Mouse (Mus musculus): ENCODE results near the gene Tmem102.
A peak's percentile ranks its signal among the peaks of the same experiment; 100 is the strongest.

Gene Tmem102

DNA sequence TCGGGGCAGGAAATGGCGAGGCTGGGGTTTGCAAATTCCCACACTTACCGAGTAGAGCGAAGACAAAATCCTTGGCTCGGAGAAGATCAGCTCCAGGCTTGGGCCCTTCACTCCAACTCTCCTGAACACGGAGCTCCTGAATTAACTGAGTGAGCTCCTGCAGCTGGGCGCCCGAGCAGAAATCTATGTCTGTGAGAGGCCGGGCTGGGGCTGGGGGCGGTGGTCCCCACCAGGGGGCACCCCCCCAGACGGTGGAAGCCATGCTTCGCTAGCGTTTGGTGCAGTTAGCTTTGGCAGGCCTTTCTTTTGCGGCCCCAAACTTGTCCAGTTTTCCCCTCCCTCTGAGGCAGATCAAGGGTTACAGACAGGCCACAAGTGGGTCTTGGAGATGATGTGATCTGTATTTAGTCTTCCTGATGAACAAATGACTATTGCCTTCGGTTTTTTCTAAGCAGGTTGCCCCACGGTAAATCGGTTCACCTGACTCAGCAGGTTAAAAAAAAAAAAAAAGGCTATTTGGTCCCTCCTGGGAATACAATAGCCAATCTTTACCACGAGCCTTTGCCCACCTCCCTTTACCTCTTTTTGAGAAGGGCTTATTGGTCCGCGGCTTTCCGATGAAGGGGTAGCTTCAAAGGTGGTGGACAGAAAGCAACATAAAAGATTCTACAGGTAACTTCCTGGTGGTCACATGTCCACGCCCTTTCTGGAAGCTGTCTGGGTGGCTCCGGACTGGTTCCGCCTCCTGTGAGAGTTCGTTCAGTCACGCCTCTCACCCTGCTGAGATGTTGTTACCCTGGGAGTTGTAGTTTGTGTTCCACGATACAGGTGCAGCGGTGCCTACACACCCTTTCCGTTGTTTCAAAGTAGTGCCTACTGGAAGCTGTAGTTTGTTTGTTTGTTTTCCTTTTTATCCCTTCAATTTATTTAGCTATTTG lies at the start of gene Tmem102:
Gene Tmem102, minus strand, starts transcription at position 653 of the 938 bp plus-strand sequence.
- peak; percentile 63 for DNase-seq (ENCODE audit: extremely low read depth, low read depth, low spot score)

DNA sequence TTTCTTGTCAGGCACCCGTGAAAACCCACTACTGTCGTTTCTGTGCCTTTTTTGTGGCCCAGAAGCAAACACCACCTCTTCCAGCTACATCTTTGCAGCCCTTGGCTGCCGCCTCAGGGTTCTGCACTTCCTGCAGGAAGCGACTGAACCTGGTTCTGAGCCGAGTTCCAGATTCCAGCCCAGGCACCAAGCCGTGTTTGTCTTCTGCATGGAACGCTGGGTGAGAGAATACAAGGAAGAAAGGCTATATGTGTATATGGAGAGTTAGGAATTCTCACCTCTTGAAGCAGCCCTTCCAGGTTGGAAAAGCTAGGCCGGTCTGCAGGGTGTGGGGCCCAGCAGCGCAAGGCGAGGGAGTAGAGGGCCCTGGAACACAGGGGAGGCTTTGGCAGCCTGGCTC lies 49.3 kb upstream of the Tmem102 start:
- no peak for DNase-seq (ENCODE audit: extremely low read depth, low read depth, low spot score)

DNA sequence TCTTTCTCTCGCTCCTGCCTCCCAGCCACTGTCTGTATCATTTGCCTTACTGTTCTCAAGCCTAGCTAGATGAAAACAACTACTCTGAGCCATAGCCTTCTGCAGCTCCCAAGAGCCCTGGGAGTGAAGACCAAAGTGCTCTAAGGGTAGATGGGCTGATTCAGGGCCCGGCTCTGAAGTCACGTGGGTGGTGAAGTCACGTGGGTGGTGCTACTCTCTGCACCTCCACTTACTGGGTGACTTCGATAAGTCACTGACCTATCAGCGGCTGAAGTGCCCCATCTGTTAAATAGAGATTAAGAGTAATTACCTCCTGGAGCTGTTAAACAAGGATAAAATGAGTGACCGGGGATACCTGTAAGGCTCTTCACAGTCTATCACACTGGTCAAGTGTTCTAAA lies 48.6 kb upstream of the Tmem102 start:
- DNase-seq (ENCODE audit: extremely low read depth, low read depth, low spot score), result no peak

DNA sequence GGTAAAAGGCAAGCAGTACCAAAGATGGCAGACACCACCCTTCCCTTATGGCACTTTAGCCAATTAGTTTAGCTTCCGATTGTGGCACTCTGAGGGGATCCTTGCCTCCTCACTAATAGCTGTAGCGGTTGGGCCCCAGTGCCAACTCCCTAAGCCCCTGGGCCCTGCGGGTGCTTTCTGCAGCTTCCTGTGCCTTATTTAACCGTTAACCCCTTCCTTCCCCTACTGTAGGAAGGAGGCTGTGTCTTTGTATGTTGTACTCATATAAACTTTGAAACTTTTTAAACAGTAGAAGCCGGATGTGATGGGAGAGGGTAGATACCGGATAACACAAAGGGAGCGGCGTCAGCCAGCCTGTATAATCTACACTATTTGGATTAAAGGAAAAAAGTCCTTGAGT lies 45.3 kb upstream of the Tmem102 start:
- DNase-seq (ENCODE audit: extremely low read depth, low read depth, low spot score), result no peak

DNA sequence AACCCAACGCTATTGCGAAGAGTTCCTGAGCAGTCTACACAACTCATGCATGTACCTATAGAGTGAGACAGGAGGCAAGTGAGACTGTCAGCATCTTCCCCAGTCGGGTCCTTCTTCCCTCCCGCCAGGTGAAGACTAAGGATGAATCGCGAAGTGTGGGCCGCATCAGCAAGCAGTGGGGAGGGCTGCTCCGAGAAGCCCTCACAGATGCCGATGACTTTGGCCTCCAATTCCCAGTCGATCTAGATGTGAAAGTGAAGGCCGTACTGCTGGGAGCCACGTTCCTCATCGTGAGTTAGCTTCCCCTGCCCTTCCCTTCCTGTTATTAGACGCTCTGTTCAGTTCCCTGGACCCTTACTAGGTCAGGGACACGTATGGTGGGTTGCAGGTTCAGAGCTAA lies 44.5 kb upstream of the Tmem102 start:
- DNase-seq (ENCODE audit: extremely low read depth, low read depth, low spot score), result no peak

DNA sequence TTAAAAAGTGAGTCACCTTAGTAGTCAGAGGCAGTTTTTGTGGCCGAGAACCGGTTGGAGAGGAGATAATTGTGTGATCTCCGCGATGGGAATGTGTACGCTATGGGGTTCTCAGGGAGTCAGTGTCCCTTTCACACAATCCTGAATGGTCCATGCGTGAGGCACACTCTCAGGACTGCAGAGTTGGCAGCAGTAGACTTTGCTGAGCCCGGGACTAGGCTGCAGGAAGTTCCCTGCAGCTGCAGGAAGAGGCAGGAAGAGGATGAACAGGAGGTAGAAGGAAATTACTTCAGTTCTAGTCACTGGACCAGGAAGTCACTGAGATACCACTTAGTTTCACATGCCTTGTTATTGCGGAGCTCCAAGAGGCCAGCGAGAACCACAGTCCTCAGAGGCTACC lies 43.7 kb upstream of the Tmem102 start:
- no peak for DNase-seq (ENCODE audit: extremely low read depth, low read depth, low spot score)

DNA sequence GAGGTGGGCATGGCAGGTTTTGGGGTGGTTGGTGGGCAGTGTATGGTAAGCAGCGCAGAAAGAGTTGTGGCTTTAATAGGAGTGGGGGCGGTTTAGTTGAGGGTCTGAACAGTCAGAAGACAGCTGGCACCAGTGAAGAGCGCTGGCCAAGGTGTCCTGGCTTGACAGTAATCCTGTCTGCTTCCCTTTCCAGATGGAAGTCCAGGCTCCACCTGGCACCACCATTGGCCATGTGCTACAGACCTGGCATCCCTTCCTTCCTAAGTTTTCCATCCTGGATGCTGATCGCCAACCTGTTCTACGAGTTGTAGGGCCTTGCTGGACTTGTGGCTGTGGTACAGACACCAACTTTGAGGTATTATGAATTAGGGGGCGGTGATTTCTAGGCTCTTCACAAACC lies 42.6 kb upstream of the Tmem102 start:
- DNase-seq (ENCODE audit: extremely low read depth, low read depth, low spot score), result no peak

DNA sequence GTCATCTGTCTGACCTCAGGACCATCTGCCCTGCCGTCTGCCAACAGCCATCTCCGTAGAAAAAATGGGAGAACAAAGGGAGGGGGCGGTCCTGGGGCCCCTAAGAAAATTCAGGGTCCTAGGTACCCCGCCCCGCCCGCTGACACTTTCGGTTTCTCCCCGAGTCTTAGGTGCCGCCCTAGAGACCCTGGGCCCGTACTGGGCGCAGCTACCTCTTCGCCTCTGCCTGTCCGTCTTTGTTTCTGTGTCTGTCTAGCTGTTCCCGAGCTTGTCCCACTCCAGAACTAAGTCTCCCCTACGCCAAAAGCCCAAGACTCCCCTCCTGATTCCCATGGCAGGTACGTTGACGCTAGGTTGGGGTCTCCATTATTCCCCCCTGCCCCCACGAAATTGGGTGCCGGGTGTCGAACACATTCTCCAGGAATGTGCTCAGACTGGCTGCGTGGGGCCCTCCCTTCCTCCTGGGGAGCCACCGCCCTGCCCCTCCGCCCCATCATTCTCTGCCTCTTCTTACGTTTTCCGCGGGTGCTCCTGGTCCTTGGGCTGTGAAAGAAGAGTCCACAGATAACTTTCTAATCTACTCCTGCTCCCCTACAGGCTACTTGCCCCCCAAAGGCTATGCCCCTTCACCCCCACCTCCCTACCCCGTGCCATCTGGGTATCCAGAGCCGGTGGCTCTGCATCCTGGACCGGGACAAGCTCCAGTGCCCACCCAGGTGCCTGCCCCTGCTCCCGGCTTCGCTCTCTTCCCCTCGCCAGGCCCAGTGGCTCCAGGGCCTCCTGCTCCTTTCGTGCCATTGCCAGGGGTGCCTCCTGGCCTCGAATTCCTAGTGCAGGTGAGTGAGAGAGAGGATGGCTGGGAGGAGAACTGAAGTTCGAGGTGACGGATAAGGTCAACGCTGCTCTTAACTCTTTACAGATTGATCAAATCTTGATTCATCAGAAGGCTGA lies 41.6 kb upstream of the Tmem102 start:
- DNase-seq (ENCODE audit: extremely low read depth, low read depth, low spot score), result no peak

DNA sequence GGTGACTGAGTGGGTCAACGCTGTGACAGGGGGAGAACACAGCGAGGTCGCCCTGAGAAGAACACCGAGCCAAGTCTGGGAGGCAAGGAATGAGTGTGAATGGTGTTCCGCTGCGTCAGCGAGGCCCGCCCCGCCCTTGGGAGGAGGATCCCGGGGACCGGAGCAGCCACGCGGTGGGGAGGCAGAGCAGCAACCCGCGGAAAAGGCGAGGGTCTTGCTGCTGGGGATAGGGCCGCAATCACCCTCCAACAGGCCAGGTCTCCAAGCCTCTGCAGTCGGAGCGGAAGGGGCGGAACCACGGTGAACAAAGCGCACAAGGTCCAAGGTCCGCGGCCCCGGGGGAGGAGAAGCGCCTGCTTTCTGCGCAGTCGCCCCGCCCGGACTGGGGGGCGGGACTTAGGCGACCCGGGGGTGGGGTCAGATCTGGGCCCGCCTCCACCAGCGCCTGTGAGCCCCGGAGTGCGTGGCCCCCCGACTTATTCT lies 40.8 kb upstream of the Tmem102 start, which contains the start of gene Plscr3:
Gene Plscr3, plus strand, starts transcription at position 179 of the 483 bp plus-strand sequence.
- DNase-seq (ENCODE audit: extremely low read depth, low read depth, low spot score), result no peak

DNA sequence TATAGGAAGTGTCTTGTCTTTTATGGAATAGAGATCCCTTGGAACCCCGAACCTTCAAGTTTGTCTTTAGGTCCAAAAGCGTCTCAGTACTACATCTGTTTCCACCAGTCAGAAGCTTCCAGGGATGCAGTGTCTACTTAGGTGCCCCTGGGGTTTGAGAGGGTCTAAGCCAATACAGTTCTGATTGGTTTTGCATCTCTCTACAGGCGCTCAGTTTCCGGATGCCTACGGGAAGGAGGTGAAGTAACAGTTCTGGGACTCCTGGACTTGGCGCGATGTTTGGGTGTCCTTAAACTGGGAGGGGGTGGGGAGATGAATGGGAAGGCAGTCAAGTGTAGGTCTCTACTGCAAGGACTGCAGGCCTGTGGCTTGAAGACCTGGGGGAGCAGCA lies 33.3 kb upstream of the Tmem102 start:
- no peak for DNase-seq (ENCODE audit: extremely low read depth, low read depth, low spot score)

DNA sequence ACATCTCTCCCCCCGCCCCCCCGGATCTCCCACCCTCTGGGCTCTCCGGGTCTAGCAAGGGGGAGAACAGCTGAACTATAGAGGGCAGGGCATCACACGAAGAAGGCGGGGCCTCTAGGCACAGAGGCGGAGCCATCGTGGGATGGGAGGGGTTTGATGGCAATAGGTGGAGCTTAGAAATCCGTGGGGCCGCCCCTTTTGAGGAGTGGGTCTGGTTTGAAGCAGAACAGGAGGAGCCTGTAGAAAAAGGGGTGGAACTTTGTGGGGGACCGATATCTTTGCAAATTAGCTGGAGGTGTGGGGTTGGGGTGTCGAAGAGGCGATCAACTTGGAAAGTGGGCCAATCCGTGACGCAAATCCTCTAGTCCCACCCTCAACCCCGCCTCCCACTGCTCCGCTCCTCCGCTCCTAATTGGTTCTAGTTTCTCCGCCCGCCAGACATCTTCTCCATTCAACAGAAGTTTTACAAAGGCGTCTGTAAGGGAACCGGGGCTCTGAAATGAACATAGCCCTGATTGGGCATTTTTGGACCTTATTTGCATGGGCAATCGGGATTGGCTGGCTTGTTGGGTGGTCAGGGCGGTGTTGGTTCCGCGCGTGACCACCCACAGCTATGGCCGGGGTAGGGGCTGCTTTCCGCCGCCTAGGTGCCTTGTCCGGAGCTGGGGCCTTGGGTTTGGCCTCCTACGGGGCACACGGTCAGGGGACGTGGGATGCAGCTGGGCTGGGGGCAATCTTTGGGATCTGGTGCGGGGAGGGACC lies 32.7 kb upstream of the Tmem102 start, which contains the start of gene Tmem256:
Gene Tmem256, plus strand, starts transcription at position 563 of the 762 bp plus-strand sequence.
- peak; percentile 91 for DNase-seq (ENCODE audit: extremely low read depth, low read depth, low spot score)

DNA sequence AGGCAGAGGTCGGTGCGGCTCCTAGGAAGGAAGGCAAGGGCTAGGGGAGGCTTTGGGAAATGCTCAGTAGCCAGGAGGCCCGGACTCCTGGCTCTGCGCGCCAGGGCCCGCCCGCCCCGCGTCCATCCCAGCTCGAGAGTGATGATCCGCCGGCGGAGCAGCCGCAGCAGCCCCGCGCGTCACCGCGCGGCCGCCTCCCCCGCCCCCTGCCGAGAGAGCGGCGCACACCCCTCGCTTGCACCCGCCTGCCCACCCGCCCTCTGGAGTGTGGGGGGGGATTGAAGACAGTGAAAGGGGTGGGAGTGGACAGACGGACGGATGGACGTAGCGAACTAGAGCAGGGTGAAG lies 32.2 kb upstream of the Tmem102 start, which contains the start of gene Nlgn2:
Gene Nlgn2, minus strand, starts transcription at position 181 of the 348 bp plus-strand sequence.
- no peak for DNase-seq (ENCODE audit: extremely low read depth, low read depth, low spot score)

DNA sequence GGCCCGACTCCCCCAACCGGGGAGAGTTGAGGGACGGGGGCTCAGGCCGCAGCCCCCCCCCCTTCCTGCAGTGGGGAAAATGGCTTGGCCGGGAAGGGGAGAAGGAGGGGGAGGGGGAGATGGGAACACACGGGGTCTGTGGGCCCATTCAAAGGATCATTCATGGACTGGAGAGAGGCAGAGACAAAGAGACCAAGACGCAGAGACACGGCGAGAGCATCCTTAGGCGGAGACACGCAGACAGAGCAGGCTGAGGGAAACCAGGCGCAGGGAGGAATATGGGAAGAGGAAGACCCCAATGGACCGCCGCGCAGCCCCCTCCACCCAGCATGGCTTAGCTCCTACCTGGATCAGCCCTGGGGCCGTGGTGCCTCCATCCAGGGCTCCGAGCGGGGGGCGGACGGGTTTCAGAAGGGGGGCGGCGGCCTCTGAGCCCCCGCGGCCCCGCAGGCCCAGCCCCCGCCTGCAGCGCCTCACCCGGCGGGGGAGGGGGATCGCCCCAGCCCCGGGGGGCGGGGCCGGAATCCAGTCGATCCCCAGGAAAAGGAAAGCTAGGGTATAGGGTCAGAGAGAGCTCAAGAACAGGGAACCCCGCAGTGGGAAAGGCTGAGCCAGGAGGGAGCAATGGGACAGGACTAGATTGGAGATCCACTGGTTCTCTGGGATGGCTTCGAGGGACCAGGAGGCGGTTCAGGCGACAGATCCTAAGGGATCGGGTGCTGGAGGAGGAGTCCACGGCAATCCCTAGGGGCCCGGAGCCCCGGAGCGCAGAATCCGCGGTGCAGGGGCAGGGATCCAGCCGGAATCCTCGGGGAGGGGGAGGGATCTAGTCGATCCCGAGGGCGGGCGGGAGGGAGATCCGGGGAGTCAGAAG lies 31.5 kb upstream of the Tmem102 start:
- DNase-seq (ENCODE audit: extremely low read depth, low read depth, low spot score), result no peak

DNA sequence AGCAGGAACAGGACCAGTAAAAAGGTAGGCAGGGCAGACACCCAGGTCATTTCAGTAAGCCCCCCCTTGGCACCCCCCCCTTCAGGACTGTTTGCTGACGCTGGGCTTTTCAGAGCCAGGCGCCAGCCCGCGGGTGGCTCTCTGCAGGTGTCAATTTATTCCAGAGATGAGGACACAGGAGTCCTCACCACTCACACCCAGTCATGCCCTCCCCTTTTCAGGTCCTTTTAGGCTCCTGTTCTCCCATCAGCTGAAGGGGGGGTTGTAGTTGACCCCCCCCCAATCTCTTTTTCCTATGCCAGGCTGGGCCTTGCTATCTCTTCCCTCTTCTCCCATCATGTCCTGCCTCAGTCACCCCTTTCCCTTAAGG lies 30.5 kb upstream of the Tmem102 start:
- no peak for DNase-seq (ENCODE audit: extremely low read depth, low read depth, low spot score)

DNA sequence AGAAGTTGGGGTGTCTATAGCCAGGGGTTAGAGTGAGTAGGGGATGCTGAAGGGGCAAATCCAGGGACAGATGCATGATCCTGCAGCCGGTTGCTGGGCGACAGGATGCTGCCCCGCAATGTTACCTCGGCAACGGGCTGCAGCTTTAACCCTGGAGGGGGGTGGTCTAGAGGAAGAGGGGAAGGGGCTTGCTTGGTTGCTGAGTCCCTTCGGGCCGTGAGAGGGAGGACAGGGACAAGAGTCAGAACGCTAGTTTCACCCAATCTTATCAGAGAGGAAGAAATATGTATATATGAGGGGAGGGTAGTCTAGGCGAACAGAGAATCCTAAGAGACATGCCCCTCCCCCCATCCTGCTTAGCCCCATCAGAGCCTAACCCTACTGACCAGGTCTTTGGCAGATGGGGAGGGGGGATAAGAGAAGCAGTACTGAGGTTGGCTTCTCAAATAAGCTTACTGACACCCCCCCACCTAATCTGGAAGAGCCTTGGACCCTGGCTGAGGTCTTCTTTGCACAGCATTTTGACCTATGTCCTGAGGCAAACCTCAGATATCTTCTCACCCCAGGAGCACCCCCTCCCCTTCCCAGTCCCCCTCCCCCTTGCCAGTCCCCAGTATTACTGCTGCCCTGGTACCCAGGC lies 30.0 kb upstream of the Tmem102 start:
- no peak for DNase-seq (ENCODE audit: extremely low read depth, low read depth, low spot score)

DNA sequence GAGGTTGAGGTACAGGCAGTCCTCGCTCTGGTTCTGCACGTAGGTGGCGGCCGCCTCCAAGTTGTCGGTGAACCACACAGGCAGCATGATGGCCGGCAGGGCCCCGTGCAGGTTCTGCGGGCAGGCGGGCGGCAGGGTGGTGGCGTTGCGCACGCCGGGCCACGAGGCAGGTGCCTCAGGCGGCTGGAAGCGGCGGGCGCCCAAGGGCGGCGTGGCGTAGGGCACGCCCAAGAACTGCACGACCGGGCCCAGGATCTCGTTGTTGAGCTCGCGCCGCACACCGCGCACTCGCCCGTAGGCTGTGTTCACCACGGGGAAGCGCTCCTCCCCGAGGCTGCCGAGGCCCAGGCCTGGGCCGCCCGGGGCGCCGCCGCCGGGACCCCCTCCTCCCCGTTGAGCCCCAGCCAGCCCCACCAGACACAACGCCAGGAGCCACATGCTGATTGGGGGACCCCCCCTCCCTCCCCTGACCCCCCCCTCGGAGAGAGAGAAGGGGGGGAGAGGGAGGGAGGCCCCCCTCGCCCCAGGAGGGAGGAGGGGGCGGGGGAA lies 28.7 kb upstream of the Tmem102 start:
- no peak for DNase-seq (ENCODE audit: extremely low read depth, low read depth, low spot score)

DNA sequence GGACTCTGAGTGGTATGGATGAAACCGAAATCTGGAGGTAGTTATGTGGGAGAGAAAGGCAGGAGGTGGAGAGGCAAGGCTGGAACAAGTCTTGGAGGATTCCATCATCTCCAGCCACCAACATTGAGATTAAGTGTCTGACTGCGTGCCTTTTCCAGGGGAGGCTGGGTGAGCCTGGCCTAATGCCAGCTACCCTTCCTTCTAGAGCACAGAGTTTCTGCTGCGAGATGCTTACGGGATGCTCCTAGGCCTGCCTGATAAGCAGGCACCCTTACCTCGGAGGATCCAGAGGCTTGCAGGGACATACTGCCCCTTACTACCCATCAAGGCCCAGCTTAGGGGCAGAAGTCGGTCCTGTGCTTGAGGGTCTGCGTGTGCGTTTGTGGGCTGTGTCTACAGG lies 28.1 kb upstream of the Tmem102 start:
- no peak for DNase-seq (ENCODE audit: extremely low read depth, low read depth, low spot score)

DNA sequence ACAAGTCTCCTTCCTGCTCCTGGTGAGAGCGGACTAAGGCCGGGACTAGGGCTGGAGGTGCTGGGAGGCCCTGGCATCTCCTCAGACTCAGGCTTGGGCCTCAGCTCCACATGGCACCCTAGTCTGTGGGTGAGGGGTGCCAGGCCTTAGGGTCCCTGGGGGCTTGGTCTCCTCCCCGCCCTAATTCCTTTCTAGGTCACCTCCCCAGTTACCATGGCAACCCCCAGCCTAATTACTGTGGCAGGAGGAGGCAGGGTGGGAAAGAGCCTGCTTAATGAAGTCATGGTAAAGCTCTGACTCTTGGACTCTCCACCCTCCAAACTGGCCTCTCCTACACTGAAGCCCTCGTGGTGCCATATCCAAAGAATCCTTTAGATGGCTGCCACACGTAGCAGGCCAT lies 23.4 kb upstream of the Tmem102 start:
- DNase-seq (ENCODE audit: extremely low read depth, low read depth, low spot score), result no peak

DNA sequence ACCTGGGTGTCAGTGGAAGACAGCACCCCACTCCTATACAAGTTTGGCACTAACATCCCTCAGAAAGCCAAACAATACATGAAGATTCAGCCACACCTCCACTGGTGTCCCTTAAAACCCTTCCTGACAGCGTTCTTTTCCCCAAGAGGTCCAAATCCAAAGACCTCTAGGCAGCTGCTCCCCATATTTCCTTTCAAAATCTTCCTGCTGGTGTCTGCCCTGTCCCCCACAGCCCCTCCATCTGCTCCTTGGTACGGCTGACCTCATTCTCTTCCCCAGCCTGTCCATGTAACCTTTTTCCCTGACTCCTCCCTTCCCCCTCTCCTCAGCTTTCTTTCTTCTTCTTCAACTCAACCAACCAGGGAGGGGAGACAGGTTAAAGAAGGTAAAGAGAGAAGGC lies 18.0 kb upstream of the Tmem102 start:
- DNase-seq (ENCODE audit: extremely low read depth, low read depth, low spot score), result no peak

Measured in fat pad, adult 2 months (tissue).